Mouse (Mus musculus): ENCODE measurements around the gene Ddx27. TPM values are rescaled to one million over a fixed set of nuclear protein-coding genes. Genes with fewer than 3 reads are reported as not detected.

Gene Ddx27
- polyA plus RNA-seq, 1 experiment from 2014 or later, result 31.1 TPM

GRCm38 (mm10) chr2:167062965-167063880 lies 48.2 kb downstream of the Ddx27 start, which contains the start of gene Znfx1:
Gene Znfx1 (minus strand): TSS chr2:167063015.
- Histone ChIP-seq H3K4me2 (peak within 1 kb of the TSS; percentile 87), H3K9ac (peak within 1 kb of the TSS; percentile 89), H3K27ac (replicated peaks) (peak within 1 kb of the TSS; percentile 96), H3K4me3 (peak within 1 kb of the TSS; percentile 91), H3K36me3 (peaks cover 41% of the 10 kb centered on the region), H3K4me1 (peaks cover 44% of the 10 kb centered on the region), H3K9me3 (no peaks in the 10 kb centered on the region), H3K27me3 (replicated peaks) (no peaks in the 10 kb centered on the region)
- ATAC-seq (ENCODE audit: extremely low read depth, insufficient number of reproducible peaks, low FRiP score, low TSS enrichment), result peak; percentile 89
- whole genome bisulfite sequencing, result 1% methylated on average over 54 of the region's 57 CpGs

GRCm38 (mm10) chr2:167063906-167064496 lies 49.0 kb downstream of the Ddx27 start:
- no peak for ATAC-seq (ENCODE audit: extremely low read depth, insufficient number of reproducible peaks, low FRiP score, low TSS enrichment)
- Histone ChIP-seq H3K4me1 (peaks cover 41% of the 10 kb centered on the region), H3K36me3 (peaks cover 33% of the 10 kb centered on the region), H3K9ac (peak overlapping the region; percentile 89), H3K4me3 (peak overlapping the region; percentile 91), H3K27ac (replicated peaks) (peak overlapping the region; percentile 84), H3K27me3 (replicated peaks) (no peaks in the 10 kb centered on the region), H3K9me3 (no peaks in the 10 kb centered on the region), H3K4me2 (peak overlapping the region; percentile 87)
- 2% methylated on average over 7 of the region's 7 CpGs for WGBS

DNA sequence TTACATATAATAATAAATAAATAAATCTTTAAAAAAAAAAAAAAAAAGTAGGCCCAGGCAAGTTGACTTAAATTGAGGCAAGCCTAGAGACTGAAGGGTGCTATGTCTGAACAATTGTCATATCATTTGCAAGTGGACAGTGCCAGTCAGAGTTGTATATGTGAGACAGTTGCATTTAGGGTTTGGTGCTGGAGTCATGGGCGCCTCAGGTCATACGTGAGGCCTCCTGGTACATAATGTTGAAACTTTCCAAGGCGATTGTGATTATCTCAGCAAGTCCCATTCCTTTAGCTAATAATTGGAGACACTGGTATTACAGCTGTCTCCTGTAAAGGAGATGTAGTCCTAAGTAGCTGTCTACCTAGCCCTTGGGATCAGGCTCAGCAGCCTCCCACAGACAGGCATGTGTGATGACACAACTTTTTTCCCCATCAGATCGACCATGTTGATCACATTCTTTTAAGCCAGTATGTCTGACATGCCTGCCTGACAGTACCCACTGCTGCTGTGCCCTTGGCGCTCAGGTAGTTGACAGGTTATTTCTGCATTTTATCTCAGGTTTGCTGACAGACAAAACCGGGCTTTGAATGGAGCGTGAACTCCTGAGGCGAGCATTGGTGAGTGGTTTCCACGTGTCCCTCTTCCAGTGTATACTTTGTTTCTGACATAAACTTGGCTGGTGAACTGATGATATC lies 49.8 kb downstream of the Ddx27 start:
- H3K36me3 ChIP-seq, result peaks cover 28% of the 10 kb centered on the region
- 23% methylated on average over 9 of the region's 9 CpGs for WGBS
- H3K9ac ChIP-seq, result peak overlapping the region; percentile 89
- ATAC-seq (ENCODE audit: extremely low read depth, insufficient number of reproducible peaks, low FRiP score, low TSS enrichment), result no peak
- peak overlapping the region; percentile 87 for H3K4me2 ChIP-seq
- H3K4me3 ChIP-seq, result peak overlapping the region; percentile 91
- peak overlapping the region; percentile 68 for H3K27ac ChIP-seq (replicated peaks)
- peaks cover 36% of the 10 kb centered on the region for H3K4me1 ChIP-seq
- H3K9me3 ChIP-seq, result no peaks in the 10 kb centered on the region
- no peaks in the 10 kb centered on the region for H3K27me3 ChIP-seq (replicated peaks)

- Histone ChIP-seq H3K9me3 (no peaks in the 10 kb centered on the region), H3K27ac (replicated peaks) (no peak overlapping the region), H3K36me3 (peaks cover 24% of the 10 kb centered on the region), H3K4me1 (peaks cover 35% of the 10 kb centered on the region), H3K9ac (peak overlapping the region; percentile 89; the same call in 1 of the 2 replicates), H3K27me3 (replicated peaks) (no peaks in the 10 kb centered on the region), H3K4me3 (no peak overlapping the region), H3K4me2 (no peak overlapping the region)
- no peak for ATAC-seq (ENCODE audit: extremely low read depth, insufficient number of reproducible peaks, low FRiP score, low TSS enrichment)
- WGBS, result 62% methylated on average over 1 of the region's 1 CpGs
Observed at GRCm38 (mm10) chr2:167066031-167066430, 51.0 kb downstream of the Ddx27 start.

DNA sequence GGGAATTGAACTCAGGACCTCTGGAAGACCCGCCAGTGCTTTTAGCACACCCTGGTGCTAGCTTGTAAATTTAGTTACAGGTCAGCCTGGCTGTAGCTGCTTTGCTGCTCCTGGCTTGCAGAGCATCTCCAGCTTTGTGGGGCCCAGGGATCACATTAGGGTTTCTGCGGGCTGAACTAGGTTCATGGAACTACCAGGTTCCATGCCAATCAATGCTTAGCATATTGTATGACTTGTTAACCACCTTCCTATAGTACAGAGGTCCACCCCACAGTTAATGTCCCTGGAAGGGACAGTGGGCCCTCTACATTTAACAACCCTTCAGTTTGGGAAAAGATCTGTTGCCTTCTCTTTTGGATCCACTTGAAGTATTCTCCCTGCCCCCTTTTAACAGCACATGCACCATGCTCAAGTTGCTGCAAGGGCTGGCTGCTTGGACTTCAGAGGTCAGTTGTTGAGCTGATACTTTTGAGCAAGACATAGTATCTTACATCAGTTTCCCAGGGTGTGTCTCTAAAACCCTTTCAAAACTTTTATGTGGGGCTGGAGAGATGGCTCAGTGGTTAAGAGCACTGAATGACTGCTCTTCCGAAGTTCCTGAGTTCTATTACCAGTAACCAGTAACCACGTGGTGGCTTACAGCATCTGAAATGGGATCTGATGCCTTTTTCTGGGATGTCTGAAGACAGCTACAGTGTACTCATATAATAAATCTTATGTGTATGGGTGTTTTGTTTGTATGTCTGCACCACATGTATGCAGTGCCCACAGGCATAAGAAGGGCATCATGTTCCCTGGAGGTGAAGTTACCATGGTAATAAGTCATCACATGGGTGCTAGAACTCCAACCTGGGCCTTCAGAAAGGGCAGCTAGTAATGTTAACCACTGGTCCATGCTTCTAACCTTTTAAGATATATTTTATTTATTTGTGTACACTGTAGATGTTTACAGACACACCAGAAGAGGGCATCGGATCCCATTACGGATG lies 51.8 kb downstream of the Ddx27 start:
- Histone ChIP-seq H3K9ac (no peak overlapping the region), H3K4me2 (no peak overlapping the region), H3K36me3 (peaks cover 24% of the 10 kb centered on the region), H3K9me3 (no peaks in the 10 kb centered on the region), H3K4me3 (no peak overlapping the region), H3K4me1 (peaks cover 32% of the 10 kb centered on the region), H3K27me3 (replicated peaks) (no peaks in the 10 kb centered on the region), H3K27ac (replicated peaks) (no peak overlapping the region)
- WGBS, result 33% methylated on average over 6 of the region's 6 CpGs
- ATAC-seq (ENCODE audit: extremely low read depth, insufficient number of reproducible peaks, low FRiP score, low TSS enrichment), result no peak

GRCm38 (mm10) chr2:167067575-167067974 lies 52.6 kb downstream of the Ddx27 start:
- Histone ChIP-seq H3K27ac (replicated peaks) (no peak overlapping the region), H3K4me1 (peaks cover 30% of the 10 kb centered on the region), H3K9ac (no peak overlapping the region), H3K27me3 (replicated peaks) (no peaks in the 10 kb centered on the region), H3K4me3 (no peak overlapping the region), H3K4me2 (no peak overlapping the region), H3K9me3 (no peaks in the 10 kb centered on the region), H3K36me3 (peaks cover 24% of the 10 kb centered on the region)
- WGBS, result 49% methylated on average over 6 of the region's 6 CpGs
- ATAC-seq (ENCODE audit: extremely low read depth, insufficient number of reproducible peaks, low FRiP score, low TSS enrichment), result no peak

- Histone ChIP-seq H3K27ac (replicated peaks) (no peak overlapping the region), H3K4me3 (no peak overlapping the region), H3K9ac (peak overlapping the region; percentile 3; the same call in 1 of the 2 replicates), H3K36me3 (peaks cover 15% of the 10 kb centered on the region), H3K4me2 (no peak overlapping the region), H3K9me3 (no peaks in the 10 kb centered on the region), H3K27me3 (replicated peaks) (no peaks in the 10 kb centered on the region), H3K4me1 (peaks cover 21% of the 10 kb centered on the region)
- 50% methylated on average over 6 of the region's 6 CpGs for WGBS
- no peak for ATAC-seq (ENCODE audit: extremely low read depth, insufficient number of reproducible peaks, low FRiP score, low TSS enrichment)
Observed at GRCm38 (mm10) chr2:167070341-167070740, 55.3 kb downstream of the Ddx27 start.

DNA sequence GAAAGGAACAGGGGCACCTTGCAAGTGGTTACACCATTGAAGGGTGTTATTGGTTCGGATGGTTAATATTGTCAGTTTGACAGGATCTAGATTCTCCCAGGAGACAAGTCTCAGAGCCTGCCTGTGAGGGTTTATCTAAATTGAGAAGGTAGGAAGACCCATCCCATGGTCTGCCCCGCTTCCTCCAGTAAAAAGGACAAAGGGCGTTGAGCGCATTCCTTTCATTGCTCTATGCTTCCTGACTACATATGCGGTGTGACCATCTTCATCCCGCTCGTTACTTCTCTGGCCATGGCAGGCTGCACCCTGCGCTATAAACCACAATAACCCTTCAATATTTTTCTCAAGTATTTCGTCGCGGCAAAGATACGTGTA lies 56.3 kb downstream of the Ddx27 start:
- Histone ChIP-seq H3K27me3 (replicated peaks) (no peaks in the 10 kb centered on the region), H3K9ac (peak overlapping the region; percentile 73)
- no peak for ATAC-seq (ENCODE audit: extremely low read depth, insufficient number of reproducible peaks, low FRiP score, low TSS enrichment)

DNA sequence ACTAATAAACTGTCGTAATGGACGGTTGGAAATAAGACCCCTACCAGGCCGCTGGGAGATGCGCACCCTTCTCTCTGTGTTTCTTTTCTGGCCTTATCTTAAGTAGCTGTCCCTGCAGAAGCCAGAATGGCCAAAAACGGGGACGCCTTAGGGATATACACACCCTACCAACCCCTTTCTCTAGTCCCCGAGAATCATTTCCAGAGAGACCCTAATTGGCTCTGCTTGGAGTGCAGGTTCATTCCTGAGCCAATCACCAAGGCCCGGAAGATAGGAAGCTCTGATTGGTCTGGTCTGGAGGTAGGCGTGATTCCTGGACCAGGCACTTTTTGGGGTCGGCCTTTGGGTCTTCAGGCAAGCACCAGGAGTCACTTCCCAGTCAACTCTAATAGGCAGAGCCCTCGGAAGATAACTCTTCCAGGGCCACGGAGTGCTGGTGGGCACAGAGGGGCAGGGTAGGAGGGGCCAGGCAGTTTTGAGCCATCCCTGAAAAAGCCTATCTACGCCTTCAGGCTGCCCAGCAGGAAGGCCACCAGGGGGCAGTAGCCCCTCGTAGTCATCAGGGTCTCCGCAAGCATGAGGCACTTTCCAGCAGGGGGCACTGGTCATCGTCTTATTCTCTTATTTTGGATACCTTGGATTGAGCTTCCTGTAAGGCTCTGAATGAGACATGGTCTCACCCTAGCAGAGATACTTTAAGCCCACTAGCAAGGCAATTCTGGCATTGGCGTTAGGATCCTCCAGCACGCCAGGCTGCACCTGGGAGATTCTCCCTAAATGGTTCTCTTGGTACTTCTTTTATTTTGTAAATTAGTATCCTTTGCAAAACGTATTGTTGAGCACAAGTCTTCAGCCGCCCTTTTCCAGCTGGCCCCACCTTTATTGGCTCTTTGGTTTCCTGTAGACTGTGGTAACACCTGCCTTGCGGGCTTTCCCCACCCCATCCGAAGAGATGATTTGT lies 56.9 kb downstream of the Ddx27 start:
- WGBS, result 8% methylated on average over 22 of the region's 22 CpGs
- H3K4me1 ChIP-seq, result peaks cover 15% of the 10 kb centered on the region
- H3K9ac ChIP-seq, result peak overlapping the region; percentile 73
- peak overlapping the region; percentile 74 for H3K4me2 ChIP-seq
- peak; percentile 85 for ATAC-seq (ENCODE audit: extremely low read depth, insufficient number of reproducible peaks, low FRiP score, low TSS enrichment)
- 0 out of 2 replicates have a peak overlapping the region, but pooled peaks have one; percentile 37 for H3K27ac ChIP-seq (replicated peaks)
- no peaks in the 10 kb centered on the region for H3K27me3 ChIP-seq (replicated peaks)
- no peaks in the 10 kb centered on the region for H3K9me3 ChIP-seq
- no peaks in the 10 kb centered on the region for H3K36me3 ChIP-seq
- H3K4me3 ChIP-seq, result peak overlapping the region; percentile 53

More for the DNA sequence above, 56.3 kb downstream of the Ddx27 start:
- Histone ChIP-seq H3K4me1 (peaks cover 15% of the 10 kb centered on the region), H3K36me3 (peaks cover 5% of the 10 kb centered on the region), H3K4me2 (peak overlapping the region; percentile 74), H3K9me3 (no peaks in the 10 kb centered on the region), H3K27ac (replicated peaks) (0 out of 2 replicates have a peak overlapping the region, but pooled peaks have one; percentile 37), H3K4me3 (peak overlapping the region; percentile 53)
- WGBS, result 15% methylated on average over 12 of the region's 12 CpGs
